Mouse (Mus musculus) forelimb bud, embryonic 11.5 days (tissue): Measurements from ENCODE around the gene Dpm1.

Experiments
- DNase-seq: peaks from one replicate; pipeline ENCODE4 v3.0.0-alpha.2; 2012; ENCODE audit warnings: low read depth, low spot score

The Dpm1 gene

DNA sequence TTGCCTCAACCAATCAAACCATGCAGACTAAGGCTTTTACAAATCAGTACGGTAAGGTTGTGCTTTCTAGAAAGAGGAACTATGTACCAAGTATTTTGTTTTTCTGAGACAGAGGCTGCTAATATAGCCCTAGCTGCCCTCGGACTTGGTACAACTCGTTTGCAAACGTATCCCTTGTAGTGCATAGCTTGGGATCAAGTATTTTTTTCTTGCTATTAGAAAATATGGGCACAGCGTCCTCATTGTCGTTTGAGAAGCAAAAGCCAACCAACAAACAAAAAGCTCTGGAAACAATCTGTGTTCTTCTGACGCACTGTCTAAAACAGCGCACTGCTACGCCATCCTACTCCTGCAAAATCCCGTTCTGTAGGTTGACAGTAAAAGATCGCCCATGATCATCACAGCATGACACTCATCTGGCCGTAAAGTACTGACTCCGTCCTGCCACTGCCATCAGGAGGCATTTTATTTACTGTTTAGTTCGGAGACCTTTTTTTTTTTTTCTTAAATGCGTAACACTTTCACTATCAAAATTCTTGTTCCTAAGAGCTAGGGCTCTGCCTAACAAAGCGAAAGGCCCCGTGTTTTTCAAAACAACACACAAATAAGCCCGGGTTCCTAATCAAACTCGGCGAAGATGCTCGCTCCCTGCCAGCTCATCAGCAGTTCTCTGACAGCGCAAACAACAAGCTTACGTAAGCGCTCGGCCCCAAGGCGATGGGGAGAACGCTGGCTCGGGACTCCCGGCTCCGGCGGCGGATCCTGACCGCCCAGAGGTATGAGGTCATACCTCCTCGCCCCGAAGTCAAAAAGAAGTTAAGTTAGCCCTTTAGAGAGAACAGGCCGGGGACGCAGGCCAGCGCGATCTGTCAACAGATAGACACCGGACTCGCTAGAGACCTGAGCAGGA lies 1.0 kb downstream of the Dpm1 start:
- DNase-seq: no peak

DNA sequence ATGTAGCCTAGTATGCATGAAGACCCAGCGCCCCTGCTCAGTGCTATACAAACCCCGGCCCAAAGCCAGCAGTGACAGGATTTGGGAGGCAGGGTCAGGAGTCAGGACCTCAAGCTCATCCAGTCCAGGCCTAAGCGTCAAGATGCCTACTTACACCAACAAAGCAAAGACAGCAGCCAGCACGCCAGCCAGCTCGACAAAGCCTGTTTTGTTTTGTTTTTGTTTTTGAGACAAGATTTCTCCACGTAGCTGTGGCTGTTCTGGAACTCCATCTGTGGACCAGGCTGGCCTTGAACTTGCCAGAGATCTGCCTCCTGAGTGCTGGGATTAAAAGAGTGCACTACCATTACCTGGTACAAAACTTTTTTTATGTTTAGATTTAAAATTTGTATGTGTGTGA lies 7.1 kb downstream of the Dpm1 start:
- no peak for DNase-seq

DNA sequence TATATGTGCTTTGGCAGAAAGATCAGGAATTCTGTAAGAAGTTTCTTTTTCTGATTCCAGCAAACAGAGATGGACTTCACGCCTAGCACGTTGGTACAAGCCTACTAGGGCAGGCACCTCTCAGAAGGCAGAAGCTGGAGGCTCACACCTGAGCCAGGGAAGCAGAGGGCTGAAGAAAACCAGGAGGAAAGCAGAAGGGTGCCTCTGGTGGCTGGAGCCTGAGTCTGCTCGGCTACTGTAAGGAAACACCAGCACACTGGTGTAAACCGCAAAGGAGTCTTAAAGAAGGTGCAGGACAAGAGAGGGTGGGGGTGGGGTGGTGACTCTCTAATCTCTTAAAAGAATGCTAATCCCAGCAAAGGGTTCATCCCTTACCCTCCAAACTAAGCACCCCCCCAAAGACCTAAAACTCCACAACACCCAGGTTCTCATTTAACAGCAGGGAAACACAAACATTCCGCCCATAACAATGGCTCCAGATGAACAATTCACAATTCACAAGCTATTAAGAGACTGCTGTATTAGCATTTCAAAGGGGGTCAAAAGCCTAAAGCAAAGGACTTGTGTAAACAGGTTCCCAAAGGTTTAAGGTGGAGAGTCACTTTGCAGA lies 16.5 kb downstream of the Dpm1 start:
- no peak for DNase-seq

DNA sequence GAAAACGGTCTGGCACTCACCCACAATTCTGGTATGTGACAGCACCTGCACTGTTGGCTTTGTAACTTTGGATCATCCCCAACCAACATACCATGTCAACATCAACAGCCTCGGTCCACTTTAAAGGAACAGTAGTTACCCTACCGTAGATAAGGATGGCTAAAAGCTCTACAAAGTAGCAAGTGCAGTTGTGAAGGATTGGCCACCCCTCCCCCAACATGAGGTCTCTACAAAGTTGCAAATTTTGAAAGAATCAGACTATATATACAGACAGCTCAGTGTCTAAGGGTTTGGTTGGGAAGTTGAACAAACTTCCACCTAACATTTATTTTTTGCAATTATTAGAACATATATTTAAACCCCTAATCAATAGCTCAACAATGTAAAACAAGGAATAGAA lies 22.5 kb downstream of the Dpm1 start:
- DNase-seq: no peak

DNA sequence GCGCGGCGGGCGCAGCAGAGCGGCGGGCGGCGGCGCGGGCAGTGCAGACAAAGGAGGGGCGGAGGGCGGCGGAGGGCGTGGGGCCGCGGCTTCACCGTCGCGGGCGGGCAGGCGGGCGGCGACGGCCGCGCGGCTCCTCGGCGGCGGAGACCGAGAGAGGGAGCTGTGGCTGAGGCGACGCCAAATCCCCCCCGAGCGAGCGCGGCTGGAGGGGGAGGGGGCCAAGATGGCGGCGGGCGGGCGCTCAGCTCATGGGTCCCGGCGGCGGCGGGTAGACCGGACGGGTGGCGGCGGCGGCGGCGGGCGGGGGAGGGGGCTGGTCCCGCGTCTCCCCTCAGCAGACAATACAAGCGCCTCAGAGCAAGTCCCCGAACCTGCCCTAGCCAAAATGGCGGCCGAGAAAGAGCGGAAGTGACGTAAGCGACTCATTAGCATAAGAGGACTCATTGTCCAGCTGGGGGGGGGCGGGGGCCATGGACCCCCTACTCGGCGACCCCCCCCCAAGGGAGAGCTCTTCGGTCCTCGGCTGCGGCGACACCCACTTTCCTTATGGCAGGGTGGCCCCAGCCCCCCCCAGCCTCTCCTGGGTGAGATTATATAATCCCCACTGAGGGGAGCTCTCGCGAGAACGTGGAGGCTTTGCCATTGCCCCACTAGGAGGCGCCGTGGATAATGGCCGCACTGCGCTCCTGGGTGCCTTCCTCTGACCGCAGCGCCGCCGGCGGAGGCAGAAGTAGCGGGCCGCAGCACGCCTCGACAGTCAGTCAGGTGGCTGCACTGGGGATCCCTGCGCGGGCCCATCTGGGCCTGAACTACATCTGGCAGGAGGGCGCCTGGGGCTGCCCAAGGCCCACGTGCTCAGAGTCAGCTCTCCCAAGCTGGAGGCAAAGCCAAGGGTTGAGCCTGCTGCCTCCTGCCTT lies 23.4 kb downstream of the Dpm1 start, which contains the start of gene Adnp:
Gene Adnp (minus strand): TSS at position 388 of the 920 bp plus-strand sequence.
- DNase-seq: peak; percentile 98

DNA sequence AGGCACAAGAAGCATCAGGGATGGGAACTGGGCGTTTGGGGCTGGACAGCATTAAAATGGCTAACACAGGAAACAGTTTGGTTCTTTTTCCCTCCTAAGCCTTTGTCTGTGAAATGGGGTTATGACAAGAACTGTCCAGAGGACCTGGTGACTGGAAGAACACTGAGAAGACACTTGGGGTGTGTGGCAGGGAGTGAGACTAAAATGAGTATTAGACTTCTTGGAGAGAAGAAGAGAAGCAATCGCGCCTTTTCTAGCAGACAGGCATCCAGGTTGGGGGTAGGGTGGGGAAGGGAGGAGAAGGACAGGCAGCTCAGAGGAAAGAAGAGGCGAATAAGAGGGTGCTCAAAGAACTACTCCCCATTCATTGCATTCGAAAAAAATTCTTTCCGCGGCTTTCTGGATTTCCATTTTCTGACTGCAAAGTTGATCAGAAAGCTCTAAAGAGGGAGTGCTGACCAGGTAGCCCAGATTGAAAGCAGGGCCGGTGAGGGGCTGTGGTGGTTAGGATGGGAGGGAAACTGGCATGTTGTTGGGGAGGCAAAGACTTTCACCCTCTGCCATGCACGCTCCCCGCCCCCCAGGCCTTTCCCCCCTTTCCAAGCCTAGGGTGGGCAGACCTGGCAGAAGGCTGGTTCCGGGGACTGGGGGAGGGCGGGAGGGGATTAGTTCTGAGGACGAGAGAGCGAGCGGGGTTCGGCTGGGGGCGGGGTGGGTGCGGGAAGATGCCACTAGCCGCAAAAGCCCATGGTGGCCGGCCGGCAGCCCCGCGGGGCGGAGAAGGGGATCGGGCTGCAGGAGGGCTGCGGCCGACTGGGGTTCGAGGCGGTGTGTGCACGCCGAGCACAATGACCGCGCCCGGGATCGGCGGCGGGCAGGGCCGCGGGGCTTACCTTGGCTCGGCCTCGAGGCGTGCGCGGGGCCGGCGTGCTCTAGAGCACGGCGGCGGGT lies 24.4 kb downstream of the Dpm1 start:
- no peak for DNase-seq

DNA sequence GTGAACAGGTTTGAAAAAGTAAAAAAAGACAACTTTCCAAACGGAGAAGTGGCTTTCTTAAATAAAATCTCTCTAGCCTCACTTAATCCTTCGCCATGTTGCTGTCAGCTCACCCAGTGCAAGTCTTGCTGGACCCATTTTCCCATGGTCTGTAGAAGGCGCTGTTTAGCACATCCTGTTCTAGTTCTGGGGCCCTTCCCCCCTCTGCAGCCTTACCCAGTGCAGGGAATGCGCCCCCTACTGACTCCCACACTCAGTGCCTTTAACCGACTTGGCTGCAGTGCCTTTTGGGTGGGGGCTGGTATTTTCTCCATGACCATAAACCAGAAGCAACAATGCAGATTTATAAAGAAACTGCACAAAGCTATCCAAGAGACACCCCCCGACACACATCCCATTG lies 25.1 kb downstream of the Dpm1 start:
- DNase-seq: peak; percentile 93

DNA sequence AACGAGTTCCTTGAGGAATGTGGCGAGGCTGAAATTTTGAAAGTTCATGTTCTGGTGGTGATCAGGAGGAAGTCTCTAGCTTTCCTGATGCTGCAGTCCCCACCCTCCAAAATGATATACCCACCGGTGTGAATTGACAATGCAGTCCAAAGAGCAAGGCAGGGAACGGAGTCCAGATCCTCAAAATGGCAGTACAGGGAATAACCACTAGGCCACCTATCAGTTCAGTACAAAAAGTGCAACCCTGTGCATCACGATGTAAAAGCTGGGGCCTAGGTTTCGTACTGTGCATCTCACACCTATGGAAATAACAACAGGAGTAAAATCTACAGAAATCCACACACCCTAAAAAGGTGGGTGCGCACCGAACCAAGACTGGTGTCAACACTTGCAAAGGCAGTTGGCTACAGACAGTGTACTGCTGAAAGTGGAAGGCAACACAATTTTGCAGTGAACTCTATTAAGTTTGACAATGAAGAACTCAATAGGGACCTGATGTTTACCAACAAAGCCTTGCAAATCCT lies 25.9 kb downstream of the Dpm1 start:
- no peak for DNase-seq

DNA sequence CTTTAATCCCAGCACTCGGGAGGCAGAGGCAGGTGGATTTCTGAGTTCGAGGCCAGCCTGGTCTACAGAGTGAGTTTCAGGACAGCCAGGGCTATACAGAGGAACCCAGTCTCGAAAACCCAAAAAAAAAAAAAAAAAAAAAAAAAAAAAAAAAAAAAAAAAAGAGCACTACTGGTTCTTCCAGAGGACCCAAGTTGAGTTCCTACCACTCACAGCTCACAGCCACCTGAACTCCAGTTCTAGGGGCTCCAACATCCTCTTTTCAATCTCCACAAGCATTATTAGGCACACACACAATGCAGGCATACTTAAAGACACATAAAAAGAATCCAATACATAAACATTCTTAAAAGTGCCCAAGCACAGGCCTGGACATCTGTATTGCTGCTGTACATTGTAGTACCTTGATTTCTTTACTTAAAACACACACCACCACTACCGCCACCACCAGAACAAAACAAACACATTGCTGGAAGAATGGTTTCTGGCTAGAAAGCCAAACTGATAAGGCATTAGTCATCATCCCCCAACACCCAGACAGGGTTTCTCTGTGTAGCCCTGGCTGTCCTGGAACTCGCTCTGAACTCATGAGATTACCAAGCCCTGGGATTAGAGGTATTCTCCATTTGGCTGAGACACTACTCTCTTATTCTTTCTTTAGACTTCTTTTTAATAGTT lies 30.2 kb downstream of the Dpm1 start:
- no peak for DNase-seq

DNA sequence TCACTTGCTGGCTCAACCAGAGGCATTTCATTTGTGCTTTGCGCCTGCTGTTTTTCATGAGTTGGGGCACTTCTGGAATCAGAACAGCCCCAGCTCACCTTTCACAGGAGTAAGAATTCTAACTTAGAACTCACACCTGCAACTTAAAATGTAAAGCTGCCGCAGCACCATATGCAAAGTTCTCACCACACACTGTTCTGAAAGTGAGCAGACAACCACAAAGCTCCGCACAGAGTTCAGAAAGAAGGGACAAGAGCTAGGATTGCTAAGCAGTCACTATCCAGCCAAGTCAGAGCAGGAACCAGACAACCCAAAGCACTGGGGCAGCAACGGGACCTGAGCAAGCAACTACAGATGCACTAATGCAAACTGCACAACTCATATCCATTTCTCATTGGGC lies 30.9 kb downstream of the Dpm1 start:
- DNase-seq: no peak

DNA sequence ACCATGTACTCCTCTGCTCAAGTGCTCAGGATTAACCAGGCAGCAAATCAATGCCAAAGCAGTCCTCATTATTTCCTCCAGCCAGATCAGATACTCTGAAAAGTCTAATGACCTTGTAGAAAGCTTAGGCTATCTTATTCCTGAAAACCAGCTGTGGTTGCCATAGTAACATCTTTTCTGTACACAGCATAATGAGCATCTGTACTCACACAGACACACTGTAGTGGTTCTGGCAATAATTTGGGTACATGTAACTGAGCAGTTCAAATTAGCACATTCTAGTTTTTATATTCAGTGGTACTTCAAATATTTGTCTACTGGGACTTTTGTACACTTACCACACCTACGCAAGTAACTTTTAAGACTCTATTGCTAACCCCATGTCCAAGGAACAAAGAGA lies 32.0 kb downstream of the Dpm1 start:
- no peak for DNase-seq

DNA sequence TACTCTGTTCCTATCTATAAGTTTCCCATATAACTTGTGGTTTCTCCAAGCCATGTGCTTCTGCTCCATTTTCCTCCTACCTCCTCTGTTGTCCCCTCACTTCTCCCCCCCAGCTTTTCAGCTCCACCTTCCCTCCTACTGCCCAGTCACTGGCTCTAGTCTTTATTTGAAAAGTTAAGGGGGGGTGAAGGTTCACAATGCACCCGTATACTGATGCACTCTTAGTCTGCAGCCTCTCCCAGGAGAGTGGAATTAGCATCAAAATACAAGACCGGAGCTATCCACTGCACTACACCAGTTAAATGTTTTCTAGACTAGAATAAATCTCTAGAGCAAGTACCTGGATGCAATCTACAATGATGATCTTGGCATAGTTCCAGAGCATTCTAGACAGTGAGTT lies 34.7 kb downstream of the Dpm1 start:
- no peak for DNase-seq

DNA sequence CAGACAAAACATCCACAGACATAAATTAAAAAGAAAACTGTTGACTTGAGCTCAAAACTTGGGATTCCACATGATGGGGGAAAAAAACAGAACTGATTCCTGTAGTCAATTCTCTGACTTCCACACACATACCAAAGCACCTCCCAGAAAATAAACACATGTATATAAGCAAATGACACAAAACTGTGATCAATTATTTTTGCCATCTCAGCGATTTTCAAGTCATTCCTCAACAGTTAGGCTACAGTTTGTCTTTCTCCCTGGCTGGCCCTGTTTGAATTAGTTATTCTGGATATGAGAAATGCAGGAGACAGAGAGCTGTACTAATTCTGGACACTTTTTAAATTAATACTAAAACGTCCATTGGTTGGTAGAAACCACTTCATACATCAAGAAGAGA lies 36.7 kb downstream of the Dpm1 start:
- no peak for DNase-seq

DNA sequence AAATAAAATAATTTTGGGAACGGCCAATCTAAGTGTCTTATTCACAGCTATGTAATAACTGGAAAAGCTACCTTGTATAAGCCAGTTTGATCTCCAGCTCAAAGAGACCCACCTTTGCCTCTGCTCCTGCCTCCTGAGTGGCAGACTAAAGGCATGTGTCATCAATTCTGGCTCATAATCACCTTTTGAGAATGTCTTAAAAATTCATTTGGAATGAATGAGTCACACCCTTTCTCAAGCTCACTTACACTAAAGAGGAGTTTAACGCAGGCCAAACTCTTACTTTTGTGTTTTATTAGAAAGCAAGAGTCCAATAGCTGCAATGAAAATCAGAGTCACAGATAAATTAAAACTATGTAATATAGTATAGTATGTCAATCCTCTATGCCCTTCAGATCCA lies 38.5 kb downstream of the Dpm1 start:
- no peak for DNase-seq

DNA sequence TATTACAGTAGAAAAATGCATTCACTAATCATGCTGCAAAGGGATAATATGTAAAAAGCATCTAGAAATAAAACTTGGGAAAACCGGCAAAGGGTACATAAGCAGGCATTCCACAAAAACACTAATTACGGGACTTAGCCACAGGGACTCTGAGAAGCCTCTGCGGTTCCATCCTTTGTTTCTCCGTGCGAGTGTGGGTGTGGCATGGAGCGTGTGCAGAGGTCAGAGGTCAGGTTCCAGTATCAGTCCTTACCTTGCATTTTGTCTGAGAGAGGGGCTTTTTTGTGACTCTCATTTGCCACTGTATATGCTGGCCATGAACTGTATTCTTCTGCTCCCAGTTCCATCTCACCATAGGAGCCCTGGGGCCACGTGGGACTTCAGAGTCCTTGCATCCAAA lies 54.4 kb downstream of the Dpm1 start:
- no peak for DNase-seq

DNA sequence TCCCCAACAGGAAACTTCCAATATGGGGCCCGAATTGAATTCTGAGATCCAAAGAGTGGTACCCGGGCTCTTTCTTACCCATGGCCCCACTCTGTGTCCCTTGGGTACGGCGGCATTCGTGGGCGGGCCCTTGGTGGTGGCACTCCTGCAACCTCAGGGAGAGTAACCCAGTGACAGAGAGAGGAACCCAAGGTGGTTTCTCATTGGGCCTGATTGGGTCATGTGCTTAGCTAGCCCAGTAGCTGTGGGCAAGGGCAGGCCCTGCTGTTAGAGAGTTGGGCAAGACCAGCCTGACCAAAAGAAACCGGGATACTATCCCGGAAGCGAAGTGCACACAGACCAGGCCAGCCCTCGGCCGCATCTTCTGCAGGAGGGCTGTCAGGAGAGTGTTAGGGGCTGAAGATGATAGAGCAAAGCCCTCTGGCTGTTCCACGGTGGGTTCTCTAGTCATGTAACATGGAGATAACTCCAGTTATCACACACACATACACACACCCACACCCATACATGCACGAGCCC lies 60.2 kb downstream of the Dpm1 start:
- DNase-seq: peak; percentile 46

DNA sequence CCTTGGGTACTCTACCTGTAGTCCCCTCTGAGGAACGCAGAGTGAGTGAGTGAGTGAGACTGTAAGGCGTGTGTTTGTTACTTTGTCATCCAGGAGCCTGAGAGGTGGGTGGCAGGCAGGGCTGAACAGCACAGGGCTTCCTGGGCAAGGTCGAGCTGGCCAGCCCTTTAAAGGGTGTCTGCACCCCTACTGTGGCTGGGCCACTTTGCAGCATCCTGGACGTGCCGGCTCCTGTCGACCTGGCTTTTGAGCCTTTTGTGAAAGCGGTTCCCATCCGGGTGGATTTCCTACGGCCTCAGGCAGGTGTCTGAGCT lies 60.6 kb downstream of the Dpm1 start:
- DNase-seq: no peak

DNA sequence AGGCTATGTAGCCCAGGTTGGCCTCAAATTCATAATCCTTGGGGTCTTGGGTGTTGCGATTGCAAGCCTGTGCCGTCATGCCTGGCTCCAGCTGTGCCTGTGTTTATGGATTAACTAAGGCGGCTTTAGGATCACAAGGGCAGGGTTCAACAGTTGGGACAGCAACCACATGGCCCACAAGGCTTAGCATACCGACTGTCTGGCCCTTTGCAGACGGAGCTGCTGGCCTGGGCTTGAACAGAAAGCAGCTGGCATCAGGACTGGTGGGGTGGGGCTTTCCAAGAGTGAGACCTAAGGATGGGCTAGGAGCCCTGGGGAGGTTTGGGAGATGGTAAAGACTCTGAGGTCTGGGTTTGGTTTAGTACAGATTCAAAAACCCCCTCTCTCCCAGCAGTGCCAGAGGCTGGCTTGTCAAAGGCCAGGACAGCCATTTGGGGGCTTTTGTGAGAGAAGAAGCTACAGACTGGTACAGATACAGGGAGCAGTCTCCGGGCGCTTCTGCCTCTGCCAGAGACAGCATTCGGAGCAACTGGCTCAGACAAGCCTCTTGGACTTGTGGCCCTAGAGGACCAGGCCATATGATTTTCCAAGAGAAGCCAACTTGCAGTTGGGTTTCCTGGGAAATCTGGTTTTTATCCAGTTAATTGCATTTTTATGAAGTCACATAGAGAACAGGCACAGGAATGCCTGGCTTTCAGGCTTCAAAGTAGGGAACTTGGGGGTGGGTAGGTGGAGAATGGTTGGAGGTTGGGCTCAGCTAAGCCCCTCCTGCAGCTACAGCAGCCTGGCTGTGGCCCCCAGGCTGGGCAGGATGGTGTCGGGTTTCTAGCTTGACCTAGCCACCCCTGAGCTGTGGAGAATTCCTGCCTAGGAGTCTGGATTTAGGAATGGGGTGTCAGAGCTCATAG lies 61.2 kb downstream of the Dpm1 start:
- DNase-seq: peak; percentile 94

DNA sequence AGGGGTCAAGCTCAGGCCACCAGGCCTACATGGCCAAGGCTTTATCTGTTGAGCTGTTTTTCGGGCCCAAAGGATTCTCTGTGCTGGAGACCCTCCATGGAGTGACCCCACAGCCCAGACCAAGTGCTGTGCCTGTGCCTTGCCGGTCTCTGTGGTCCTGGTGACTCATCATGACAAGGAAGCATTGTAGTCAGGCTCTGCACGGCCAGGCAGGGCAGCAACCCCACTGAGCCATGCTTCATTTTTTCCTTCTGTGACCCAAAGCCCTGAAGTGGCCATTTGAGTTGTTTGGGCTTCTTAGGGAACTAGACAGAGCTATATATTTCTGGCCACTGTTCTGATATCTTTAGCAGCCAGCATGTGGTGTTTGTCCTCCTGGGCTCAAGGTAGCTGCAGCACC lies 62.6 kb downstream of the Dpm1 start:
- DNase-seq: no peak
